Mouse (Mus musculus): ENCODE measurements around the gene Usp7. TPM values are rescaled to one million over a fixed set of nuclear protein-coding genes. Genes with fewer than 3 reads are reported as not detected.
A peak's percentile ranks its signal among the peaks of the same experiment; 100 is the strongest.
"Not testable (repeated sequence)": the region's sequence is repeated elsewhere in the genome, so short reads cannot be mapped to it uniquely, and the experiment has no call there.

The Usp7 gene
- total and polyA plus RNA-seq, 3 experiments = 9.6 to 128 (median 83.9) TPM

- no peak for DNase-seq
Observed at GRCm38 (mm10) chr16:8751555-8752235, 40.4 kb downstream of the Usp7 start.

GRCm38 (mm10) chr16:8748904-8749303 lies 43.2 kb downstream of the Usp7 start:
- peak; percentile 55 for DNase-seq

- DNase-seq = peak; percentile 69
Observed at GRCm38 (mm10) chr16:8748175-8748846, 43.8 kb downstream of the Usp7 start.

GRCm38 (mm10) chr16:8747772-8748171 lies 44.3 kb downstream of the Usp7 start:
- DNase-seq = no peak

GRCm38 (mm10) chr16:8746509-8746908 lies 45.6 kb downstream of the Usp7 start:
- DNase-seq = no peak

- no peak for DNase-seq
Observed at GRCm38 (mm10) chr16:8745751-8746150, 46.4 kb downstream of the Usp7 start.

GRCm38 (mm10) chr16:8743989-8744388 lies 48.1 kb downstream of the Usp7 start:
- no peak for DNase-seq

GRCm38 (mm10) chr16:8741697-8742096 lies 50.4 kb downstream of the Usp7 start:
- no peak for DNase-seq

GRCm38 (mm10) chr16:8741110-8741509 lies 51.0 kb downstream of the Usp7 start:
- DNase-seq = no peak

- DNase-seq = peak; percentile 94
Observed at GRCm38 (mm10) chr16:8738542-8739514, 53.3 kb downstream of the Usp7 start.

- DNase-seq = peak; percentile 59
Observed at GRCm38 (mm10) chr16:8737666-8738541, 54.2 kb downstream of the Usp7 start.

- DNase-seq = no peak
Observed at GRCm38 (mm10) chr16:8737341-8737665, 54.8 kb downstream of the Usp7 start.

GRCm38 (mm10) chr16:8736757-8737156 lies 55.4 kb downstream of the Usp7 start:
- no peak for DNase-seq

- DNase-seq = no peak
Observed at GRCm38 (mm10) chr16:8736032-8736431, 56.1 kb downstream of the Usp7 start.

- peak; percentile 60 for DNase-seq
Observed at GRCm38 (mm10) chr16:8734693-8735092, 57.4 kb downstream of the Usp7 start.

- DNase-seq = no peak
Observed at GRCm38 (mm10) chr16:8733624-8734023, 58.5 kb downstream of the Usp7 start.

- not testable (repeated sequence) for DNase-seq
Observed at GRCm38 (mm10) chr16:8732450-8732849, 59.7 kb downstream of the Usp7 start.

GRCm38 (mm10) chr16:8731630-8732029 lies 60.5 kb downstream of the Usp7 start:
- peak; percentile 42 for DNase-seq

GRCm38 (mm10) chr16:8728111-8728748 lies 63.9 kb downstream of the Usp7 start:
- no peak for DNase-seq

- no peak for DNase-seq
Observed at GRCm38 (mm10) chr16:8725807-8726206, 66.3 kb downstream of the Usp7 start.

- no peak for DNase-seq
Observed at GRCm38 (mm10) chr16:8724031-8724430, 68.1 kb downstream of the Usp7 start.

Measured in adrenal gland, adult 2 months (tissue).